Mouse (Mus musculus): Measurements from ENCODE around the gene Hs2st1.
A peak's percentile ranks its signal among the peaks of the same experiment; 100 is the strongest.

The Hs2st1 gene

DNA sequence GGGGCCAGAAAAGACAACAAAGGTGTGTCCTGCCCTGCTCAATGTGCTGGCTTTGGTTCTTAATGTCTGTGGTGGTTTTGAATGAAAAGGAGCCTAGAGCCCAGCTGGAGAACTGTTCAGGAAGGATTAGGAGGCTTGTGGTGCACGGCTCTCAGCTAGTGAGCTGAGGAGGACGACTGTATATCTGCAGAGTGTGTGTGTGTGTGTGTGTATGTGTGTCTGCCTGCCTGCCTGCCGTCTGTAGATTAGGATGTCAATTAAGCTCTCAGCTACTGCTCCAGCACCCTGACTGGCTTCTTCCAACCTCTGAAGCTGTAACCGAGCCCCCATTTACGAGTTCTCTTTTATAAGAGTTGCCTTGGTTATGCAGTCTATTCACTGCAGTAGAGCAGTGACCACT lies 62.1 kb downstream of the Hs2st1 start:
- no peak for DNase-seq (ENCODE audit: low spot score in 2 of 2)

DNA sequence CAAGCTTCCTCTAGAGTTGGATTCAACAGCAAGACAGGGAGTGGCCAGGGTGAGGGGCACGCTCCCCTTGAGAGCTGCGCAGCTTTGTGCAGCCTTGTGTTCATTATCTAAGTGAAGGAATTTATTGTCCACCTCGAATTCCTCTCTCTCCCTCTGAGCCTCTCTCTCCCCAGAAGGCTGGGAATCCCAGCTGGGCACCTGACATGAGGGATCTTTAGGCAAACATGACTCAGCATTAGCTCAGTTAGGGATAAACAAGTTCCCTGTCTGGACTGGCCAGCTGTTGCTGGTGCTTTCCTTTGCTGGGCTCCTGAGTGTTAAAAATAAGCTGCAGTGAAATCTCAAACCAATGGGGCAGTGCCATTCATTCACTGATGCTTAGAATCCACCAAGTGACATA lies 63.8 kb downstream of the Hs2st1 start:
- peak; percentile 11 to 21 for DNase-seq (ENCODE audit: low spot score in 2 of 2)

DNA sequence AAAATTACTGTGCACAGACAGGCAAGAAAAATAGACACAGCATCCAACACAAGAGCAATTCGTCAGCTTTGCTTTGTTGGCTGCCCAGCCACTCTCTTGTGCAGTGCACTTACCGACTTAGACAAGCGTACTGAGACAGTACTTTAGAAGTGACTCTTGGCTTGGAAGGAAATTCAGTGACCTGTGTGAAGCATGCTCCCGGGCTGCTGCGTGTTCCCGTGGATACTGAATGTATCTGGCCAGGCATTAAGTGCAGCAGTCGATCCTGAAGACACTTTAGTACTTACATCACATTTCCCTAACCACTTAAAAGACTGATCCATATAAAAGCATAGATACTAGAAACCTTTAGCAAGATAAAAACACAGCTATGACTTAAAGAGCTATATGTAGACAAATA lies 68.1 kb downstream of the Hs2st1 start:
- no peak for DNase-seq (ENCODE audit: low spot score in 2 of 2)

DNA sequence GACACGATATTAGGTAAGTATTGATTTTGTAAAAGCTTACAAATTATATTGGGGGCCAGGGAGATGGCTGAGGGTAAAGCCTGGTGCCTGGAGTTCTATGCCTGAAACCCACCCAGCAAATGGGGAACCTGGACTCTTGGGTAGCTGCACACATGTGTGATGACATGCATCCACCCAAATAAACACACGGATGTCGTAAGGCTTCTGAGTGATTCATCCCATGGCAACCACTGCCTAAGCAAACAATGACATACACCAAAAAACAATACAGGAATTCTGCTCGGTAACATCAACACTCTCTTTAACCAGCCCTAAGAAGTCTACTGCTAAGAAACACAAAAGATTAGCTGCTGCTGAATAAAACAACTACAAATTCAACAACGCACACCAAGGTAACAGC lies 73.2 kb downstream of the Hs2st1 start:
- DNase-seq (ENCODE audit: low spot score in 2 of 2), result no peak

DNA sequence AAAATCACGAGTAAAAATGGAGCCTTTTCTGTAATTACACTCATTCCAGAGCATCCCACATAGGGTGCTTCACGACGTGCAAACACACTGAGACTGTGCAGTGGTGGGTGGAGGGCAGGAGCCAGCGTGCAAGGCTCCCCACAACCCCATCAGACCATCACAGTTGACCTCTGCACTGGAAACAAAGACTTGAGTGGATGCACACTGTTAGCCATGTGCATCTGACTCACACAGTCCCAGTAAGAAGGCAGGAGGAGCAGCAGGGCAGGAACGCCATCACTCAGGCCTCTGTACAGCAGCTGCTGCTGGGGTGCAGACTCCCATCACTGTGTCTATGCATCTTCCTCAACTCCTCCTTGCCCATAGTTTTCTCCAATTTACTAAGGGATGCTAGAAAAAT lies 75.1 kb downstream of the Hs2st1 start:
- DNase-seq (ENCODE audit: low spot score in 2 of 2), result no peak

DNA sequence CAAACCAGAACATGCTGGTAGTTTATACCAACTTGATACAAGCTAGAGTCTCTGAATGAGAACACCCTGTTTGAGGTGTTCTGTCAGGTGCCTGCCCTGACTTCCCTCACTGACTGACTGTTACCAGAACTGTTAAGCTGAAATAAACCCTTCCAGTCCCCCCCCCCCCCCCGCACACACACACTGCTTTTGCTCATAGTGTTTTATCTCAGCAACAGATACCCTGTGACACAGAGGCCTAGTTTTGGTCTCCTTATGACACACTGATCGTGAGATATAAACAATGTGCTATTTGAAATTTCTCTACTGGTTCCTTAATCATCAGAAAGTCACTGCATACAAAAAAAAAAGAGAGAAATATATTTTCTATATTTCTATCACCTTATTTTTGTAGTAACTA lies 81.2 kb downstream of the Hs2st1 start:
- DNase-seq (ENCODE audit: low spot score in 2 of 2), result no peak

DNA sequence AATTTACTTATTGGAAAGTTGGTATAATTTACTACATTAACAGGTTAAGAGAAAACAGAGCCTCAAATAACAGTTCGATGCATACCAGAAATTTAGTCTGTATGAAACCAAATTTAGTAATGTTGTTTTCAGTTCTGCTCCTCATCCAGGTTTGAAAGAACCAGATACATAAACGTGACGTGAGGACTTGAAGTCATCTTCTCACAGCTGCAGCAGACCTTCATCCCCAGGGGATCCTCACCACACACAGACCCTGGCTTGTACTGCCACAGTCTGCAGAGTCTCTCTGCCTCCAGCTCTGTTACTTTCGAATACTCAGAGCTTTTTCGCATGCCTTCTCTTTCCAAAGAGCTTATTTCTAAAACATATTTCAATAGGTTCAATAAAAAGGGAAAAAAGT lies 89.4 kb downstream of the Hs2st1 start:
- no peak for DNase-seq (ENCODE audit: low spot score in 2 of 2)

DNA sequence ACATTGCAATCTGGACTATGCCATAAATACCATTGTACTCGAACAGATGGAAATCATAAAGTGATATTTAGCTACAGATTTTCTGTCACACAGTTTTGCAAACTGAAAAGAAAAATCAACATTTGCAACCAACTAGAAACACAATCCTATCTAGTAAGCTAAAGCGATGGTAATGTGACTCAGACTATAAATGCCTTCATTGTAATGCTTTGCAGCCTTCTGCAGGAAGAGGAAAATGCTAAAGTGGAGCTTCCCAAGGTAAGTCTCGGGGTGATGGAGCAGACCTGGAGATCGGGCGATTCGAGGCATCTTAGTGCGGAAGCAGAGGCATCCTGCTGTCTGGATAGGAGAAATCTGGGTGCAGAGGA lies 91.6 kb downstream of the Hs2st1 start:
- no peak for DNase-seq (ENCODE audit: low spot score in 2 of 2)

DNA sequence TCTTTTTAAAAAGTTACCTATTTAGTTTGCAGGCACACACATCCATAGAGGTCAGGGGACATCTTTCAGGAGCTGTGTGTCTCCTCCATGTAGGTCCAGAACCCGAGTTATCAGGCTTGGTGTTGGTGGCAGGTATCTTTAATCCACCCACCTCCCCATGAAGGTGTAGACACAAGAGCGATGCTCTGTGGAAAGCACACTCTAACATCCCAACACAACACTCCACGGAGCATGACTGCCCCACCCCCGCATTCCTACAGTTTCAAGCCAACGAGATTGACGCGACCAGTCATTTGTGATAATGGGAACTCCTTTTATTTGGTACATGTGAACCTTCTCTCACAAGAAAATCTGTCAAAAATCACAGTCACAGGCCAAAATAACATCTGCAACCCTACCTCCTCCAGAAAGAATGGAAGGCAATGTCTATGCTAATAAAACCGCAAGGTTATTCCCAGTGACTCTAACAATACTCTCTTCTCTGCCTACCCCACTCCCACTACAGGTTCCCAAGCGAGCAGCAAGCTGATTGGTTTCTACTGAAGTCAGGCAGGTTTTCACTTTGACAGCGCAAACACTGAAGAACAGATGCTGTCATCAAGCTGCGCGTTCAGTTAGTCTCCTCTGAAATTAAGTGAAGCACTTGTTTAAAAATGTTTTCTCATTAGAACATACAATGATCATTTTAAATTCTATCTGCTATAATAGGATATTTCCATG lies 92.1 kb downstream of the Hs2st1 start:
- DNase-seq (ENCODE audit: low spot score in 2 of 2), result no peak

DNA sequence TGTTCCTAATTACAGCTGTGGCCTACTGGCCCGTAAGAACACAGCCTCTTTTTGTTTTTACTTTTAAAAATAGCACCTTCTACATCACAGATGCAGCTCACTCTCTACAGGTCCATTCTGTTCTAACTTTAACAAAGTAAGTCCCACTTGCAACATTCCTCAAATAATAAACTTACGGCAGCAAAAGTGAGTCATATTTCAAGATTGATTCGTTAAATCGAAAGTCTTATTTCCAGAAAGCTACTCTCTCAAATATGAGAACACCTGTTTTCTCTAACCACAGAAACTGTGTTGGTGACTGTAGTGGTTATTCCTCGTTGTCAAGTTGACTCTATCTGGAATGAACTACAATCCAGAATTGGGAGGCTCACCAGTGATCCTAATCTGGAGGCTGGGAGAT lies 94.1 kb downstream of the Hs2st1 start:
- no peak for DNase-seq (ENCODE audit: low spot score in 2 of 2)

DNA sequence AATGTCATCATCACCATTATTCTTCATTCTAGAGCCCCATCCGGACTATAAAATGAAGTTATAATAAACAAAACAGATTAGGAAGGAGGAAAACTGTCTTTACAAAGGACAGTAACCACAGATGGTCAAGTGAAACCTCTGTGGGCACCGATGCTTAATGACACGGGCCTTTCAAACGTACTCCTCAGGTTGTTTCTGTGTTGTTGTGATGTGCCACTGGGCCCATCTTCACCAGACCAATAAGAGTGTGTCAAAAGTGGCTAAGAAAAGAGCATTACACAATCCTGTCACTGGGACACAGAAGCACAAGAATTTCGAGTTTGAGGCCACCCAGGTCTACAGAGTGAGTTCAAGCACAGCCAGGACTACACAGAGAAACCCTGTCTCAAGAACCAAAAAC lies 95.3 kb downstream of the Hs2st1 start:
- DNase-seq (ENCODE audit: low spot score in 2 of 2), result no peak

DNA sequence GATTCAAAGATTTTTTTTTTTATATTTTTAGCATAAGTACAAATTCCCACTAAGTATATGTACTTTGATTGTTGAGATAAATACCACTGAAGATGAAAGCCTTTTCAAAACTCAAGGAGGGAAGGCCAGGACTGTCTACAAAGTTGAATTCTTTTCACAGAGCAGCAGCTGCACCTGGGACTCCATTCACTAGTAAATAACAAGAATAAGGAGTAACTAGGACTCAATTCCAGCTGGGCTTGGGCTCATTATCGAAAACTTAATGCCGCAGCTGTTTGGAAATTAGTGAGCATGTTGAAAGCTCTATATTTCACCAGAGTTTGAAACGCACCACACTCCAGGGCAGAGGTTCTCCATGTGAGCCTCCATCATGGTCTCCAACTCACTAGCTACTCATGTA lies 98.0 kb downstream of the Hs2st1 start:
- DNase-seq (ENCODE audit: low spot score in 2 of 2), result no peak

DNA sequence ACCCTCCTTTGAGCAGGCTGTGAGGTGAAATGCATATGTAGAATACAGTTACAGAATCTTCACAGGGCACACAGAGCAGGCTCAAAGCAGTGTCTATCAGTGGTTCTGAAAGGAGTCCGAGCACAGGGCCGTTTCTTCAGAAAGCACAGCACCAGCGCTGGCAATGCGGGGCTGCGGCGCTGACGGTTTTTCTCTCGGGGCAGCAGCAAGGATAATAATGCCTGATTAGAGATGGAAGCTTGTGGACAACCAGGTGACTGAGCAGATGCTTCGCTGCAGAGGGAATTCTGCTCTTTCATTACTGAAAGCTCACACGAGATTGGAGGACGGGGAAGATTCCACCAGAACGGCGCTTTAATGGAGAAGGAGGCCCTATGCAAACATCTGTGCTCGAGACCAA lies 99.1 kb downstream of the Hs2st1 start:
- no peak for DNase-seq (ENCODE audit: low spot score in 2 of 2)

DNA sequence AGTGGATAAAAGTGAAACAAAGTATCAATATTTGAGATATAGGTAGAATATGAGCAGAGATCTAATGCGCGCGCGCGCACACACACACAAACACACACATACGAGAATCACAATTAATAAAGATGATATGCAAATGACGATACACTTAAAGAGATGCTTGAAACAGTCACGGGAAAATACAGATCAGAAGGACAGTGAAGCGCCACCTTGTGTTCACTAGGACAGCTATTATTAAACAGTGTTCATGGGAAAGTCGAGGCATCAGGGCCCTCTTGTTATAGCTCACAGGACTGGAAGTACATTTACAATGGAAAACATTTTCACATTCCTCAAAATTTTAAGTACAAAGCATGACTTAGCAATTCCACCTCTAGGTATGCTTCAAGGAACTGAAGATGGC lies 102.5 kb downstream of the Hs2st1 start:
- no peak for DNase-seq (ENCODE audit: low spot score in 2 of 2)

DNA sequence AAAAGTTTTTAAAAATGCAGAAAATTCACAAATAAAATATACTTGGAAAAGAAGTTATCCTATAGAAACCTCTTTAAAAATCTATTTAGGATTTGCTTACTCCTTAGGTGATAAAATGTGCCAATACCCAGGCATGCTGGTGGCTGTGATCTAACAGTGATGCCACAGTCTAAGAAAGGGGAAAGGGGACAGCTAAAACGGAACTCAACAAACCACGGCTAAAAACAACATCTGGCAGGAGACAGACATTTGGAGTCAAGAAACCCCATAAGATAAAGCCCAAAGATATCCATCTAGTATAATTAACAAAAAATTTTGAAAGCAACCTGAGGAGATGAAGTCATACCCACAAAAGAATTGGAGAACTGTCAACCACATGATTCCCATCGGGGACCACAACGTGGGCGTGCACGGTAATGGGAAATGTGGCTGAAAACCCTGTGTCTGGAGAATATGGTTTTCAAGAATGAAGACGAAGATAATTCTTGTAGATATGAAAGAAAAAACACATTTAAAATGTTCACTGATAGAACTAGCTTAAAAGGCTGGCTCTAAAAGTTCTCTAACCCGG lies 103.8 kb downstream of the Hs2st1 start:
- no peak for DNase-seq (ENCODE audit: low spot score in 2 of 2)

DNA sequence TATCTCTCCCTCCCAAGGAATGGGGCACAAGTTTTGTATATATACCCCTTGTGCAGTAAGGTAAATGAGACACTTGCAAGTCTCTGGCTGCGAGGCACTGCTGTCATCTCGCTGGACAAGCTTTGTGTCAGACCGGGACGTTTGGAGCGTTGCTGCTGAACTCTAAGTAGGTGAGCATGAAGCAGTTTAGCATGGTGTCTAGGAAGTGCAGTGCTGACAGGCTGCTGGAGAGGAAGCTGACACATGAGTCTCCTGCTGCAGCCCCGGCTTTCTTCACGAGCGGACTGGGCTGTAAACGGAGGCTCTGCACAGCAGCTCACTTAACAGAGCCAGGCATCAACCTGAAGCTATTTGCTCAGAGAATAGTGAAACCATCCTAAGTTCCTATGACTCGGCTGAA lies 107.3 kb downstream of the Hs2st1 start:
- DNase-seq (ENCODE audit: low spot score in 2 of 2), result no peak

DNA sequence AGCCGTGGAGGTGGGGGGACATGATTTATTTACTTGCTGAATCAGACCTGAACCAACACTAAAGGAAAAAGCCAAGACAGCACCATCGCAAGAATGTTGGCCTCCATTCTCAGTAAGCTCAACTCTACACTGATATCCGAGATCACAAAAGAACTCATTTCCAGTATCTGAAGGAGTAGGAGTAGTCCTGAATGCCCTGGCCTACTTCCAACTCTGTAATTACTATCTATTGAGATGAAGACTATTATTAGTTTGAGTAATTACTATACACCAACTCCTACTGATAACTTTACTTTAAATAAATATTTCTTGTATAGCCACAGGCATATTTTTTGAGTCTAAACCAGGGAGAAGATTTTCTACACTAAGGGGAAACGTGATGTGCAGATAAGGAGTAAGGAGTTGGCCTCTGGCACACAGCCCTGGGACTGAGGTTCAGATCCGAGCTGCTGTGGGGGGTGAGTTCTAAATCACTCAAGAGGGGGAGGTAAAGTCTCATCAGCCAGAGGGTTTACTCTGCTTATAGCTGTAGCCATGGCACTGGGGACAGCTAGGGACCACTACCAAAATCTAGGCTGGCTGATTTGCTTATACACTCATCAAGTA lies 109.7 kb downstream of the Hs2st1 start:
- DNase-seq (ENCODE audit: low spot score in 2 of 2), result no peak

DNA sequence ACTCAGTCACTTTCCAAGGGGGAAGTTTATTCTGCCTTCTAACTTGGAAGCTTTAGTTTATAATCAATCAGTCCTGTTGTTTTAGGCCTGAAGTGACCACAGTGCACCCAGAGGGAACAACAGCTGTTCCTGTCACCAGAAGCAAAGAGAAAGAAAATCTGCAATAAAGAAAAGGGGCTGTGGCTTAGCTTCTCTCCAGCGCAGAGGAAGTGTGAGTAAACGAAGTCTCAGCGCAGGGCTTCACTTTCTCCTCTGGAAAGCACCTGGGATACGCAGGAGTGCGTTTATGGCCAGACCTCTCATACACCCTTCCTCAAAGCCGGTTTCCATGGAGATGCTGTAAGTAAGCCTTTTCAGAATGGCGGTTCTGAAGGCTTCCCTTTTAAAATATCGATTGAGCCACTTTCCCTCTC lies 110.7 kb downstream of the Hs2st1 start:
- DNase-seq (ENCODE audit: low spot score in 2 of 2), result no peak

DNA sequence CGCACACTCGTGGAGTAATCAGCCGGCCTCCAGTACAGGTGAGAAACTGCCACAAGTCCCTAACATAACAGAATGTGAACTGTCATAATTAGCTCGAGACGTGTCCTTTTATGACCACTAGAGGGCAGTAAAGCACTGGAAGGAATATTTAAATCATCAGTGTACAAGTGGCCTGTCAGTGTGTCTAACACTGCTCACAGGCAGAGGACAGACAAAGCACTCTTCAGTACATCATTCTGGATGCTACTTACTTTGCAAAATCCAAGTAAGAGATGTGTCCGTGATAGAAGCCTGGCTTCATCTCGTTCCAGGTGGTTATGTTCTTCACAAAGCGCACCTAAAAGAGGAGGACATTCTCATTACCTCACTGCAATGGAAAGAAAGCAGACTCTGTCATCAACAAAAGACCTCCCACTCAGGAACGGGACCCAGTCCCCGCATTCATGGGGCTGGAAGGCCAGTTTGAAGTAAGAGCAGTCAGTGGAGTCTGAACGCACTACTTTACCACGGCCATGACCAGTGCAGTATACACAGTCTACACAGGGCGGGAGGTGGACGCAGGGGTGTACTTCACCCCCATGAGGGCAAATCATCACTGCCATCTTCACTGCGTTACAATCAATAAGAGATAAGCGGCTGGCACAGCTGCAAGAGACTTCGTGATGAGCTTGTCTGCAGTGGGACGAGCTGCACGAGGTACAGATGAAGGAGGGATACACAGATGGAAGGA lies 116.1 kb downstream of the Hs2st1 start:
- peak in 1 of 2 experiments; percentile 17 for DNase-seq (ENCODE audit: low spot score in 2 of 2)

DNA sequence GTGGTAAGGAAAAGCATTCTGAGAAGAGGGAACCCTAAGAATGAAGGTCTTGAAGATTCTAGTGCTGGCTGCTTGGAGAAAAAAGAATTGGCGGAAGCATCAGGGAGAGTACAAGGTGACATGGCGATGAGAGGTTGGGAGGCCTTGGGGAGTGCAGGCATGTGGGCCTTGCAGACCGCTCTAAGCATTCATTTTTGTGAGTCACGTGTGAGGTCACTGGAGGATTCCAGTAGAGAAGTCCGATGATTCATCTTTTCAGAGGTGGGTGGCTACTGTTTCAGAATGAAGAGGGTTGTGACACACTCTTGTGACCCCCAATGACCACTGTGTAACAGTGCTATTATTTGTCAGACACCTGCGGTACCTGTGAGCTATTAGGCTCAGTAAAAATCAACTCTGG lies 121.0 kb downstream of the Hs2st1 start:
- DNase-seq (ENCODE audit: low spot score in 2 of 2), result no peak

DNA sequence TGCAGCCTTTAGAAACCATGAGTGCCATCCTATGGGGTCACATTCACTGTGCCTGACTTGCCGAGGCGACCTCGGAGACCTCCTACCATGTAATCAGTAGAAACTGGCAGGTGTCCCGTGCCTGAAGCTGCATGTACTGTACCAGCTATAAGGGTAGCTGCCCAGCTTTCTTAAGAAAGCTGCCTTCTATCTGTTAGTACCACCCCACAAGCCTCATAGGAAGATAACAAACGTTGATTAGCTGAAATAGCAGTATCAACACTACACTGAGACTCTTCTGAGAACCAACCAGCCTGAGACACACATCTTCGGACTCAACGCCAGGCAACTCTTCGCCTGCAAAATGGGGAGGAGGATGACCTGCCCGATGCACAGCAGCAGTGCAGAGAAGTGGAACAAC lies 122.1 kb downstream of the Hs2st1 start:
- DNase-seq (ENCODE audit: low spot score in 2 of 2), result no peak

DNA sequence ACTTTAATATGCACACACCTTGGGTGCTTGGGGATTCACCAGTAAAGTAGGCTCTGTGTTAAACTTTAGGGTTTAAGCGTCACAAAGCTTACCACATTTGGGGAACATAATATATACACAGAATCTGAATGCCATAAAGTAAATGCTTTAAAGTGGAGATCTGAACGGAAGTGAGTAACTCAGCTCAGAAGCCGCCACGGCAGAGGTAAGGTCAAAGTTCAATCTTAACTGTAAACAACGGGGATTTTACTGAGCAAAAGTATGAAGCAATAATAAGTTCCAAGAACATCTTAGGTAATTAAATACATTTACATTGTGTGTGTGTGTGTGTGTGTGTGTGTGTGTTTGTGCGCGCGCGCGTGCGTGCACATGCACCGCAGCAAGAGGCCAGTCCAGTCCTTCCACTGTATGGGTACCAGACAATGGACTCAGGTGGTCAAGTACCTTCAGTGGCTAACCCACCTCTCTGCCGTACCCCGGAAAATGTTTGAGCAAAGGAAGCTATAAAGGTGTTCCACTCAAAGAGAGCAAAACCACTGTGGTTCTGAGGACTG lies 123.8 kb downstream of the Hs2st1 start:
- DNase-seq (ENCODE audit: low spot score in 2 of 2), result no peak
